Mouse (Mus musculus): ENCODE data around the gene Lman1l. TPM values are rescaled to one million over a fixed set of nuclear protein-coding genes. Genes with fewer than 3 reads are reported as not detected.

Lman1l gene
- polyA plus RNA-seq, 1 experiment from 2014 or later = not detected

DNA sequence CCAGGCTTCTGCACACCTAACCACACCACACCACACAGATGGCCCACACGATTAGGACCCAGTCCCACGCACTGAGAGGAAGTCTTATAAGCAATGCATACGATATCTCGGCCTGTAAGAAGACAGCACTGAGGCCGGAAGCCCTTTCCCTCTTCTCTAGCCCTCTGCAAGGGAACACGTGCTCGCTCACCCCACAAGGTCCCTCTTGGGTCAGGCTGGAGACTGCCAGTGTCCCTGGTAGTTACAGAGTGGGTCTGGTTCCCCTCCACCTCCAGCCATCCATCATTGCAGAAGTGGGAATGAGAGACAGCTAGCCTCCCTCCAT, 23.2 kb upstream of the Lman1l start:
- 58% methylated on average over 7 of the region's 7 CpGs for WGBS

DNA sequence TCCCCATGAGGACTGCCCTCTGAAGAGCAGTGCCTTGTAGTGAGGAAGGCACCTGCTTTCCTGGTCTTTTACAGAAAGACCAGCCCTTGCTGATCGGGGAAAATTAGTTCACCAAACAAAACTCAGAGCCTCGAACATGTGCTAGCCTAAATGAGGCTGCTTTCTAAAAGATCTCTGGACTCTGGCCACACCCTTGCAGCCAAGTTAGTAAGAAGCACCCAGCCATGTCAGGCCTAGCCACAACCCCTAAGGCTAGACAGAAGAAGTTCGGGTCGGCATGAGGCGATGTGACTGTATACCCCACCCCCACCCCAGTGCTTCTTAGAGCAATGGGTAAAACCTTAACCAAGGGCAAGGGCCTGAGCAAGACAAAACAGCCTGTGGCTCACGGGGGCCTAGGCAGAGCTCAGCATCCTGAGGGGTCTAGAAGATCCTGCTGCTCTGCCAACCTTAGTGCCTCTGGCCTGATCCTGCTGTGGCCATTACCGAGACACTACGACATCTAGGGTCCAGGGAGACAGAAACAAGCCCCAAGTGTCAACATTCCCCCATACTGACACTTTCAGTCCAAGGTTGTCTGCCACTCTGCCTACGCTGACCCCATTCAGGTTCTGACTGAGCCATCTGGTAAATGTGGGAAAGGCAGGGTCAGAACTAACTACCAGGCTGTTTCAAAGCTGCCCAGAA, 22.7 kb upstream of the Lman1l start:
- Histone ChIP-seq H3K27ac (replicated peaks) (peak overlapping the region; percentile 99), H3K4me3 (peak overlapping the region; percentile 99), H3K4me1 (peaks cover 79% of the 10 kb centered on the region), H3K27me3 (replicated peaks; ENCODE audit: low read depth, poor library complexity, severe bottlenecking) (0 out of 2 replicates have a peak, but pooled peaks cover 5% of the 10 kb centered on the region), H3K36me3 (replicated peaks) (peaks cover 21% of the 10 kb centered on the region), H3K9me3 (no peaks in the 10 kb centered on the region)
- 66% methylated on average over 9 of the region's 9 CpGs for WGBS
- DNase-seq (ENCODE audit: low spot score) = no peak

More for the DNA sequence above, 23.2 kb upstream of the Lman1l start:
- DNase-seq (ENCODE audit: low spot score) = no peak
- Histone ChIP-seq H3K4me1 (peaks cover 78% of the 10 kb centered on the region), H3K27ac (replicated peaks) (peak overlapping the region; percentile 99), H3K4me3 (peak overlapping the region; percentile 99), H3K27me3 (replicated peaks; ENCODE audit: low read depth, poor library complexity, severe bottlenecking) (0 out of 2 replicates have a peak, but pooled peaks cover 5% of the 10 kb centered on the region), H3K36me3 (replicated peaks) (peaks cover 21% of the 10 kb centered on the region), H3K9me3 (no peaks in the 10 kb centered on the region)

DNA sequence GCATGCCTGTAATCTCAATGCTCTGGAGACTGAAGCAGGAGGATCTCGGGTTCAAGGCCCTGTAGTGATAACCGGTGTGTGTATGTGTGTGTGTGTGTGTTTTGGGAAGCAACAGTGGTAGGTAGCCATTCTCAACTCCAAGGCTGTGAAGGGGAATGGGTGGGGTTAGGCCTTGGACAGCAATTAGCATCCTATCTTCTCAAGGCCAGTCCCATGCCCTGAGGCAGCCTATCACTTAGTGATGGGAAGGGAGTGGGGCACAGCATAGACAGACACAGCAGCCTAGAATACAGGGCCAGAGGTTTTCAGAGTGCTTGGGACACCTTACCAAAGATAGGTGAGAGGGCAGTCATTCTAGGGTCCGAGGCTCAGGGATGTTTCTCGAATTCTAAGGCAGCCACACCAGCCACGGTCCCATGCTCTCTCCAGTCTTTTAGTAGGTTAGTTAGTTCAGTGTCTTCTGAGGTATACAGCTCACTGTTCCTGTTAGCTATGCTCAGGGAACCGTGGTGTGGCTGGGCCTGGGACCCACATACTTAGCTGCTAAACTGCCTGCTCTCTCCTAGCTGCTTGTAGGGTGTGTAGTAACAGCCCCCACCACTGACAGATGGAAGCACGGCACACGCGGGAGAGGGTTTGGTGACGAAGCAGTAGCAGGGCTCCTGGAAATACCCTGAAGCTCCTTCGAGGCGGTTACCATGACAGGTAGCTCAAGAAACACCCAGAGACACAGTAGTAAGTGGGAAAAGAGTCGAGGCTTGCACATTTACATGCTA, 21.4 kb upstream of the Lman1l start:
- H3K4me1 ChIP-seq = peaks cover 87% of the 10 kb centered on the region
- peaks cover 28% of the 10 kb centered on the region for H3K36me3 ChIP-seq (replicated peaks)
- WGBS = 83% methylated on average over 13 of the region's 13 CpGs
- H3K4me3 ChIP-seq = no peak overlapping the region
- H3K9me3 ChIP-seq = no peaks in the 10 kb centered on the region
- no peak overlapping the region for H3K27ac ChIP-seq (replicated peaks)
- DNase-seq (ENCODE audit: low spot score) = no peak
- H3K27me3 ChIP-seq (replicated peaks; ENCODE audit: low read depth, poor library complexity, severe bottlenecking) = 0 out of 2 replicates have a peak, but pooled peaks cover under 1% of the 10 kb centered on the region

DNA sequence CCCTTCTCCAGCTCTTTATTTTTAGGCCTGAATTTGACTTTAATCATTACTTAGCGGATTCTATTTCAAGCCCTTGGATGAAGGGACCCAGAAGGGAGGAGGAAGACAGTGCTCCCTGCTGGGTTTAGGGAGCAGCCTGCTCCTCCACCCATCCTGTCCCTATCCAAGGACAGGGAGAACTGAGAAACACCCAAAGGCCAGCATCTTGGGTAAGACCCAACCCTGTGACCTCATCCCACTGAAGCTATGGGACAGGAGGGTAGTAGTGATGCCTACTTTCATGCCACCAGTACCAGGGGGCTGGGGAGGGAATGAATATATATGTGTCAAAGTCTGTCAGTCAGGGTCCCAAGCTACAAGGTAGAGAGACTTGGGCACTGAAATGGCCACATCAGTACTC, 20.4 kb upstream of the Lman1l start:
- Histone ChIP-seq H3K36me3 (replicated peaks) (peaks cover 32% of the 10 kb centered on the region), H3K9me3 (no peaks in the 10 kb centered on the region), H3K4me1 (peaks cover 86% of the 10 kb centered on the region), H3K27me3 (replicated peaks; ENCODE audit: low read depth, poor library complexity, severe bottlenecking) (no peaks in the 10 kb centered on the region), H3K27ac (replicated peaks) (no peak overlapping the region), H3K4me3 (peak overlapping the region; percentile 44; the same call in 1 of the 2 replicates)
- DNase-seq (ENCODE audit: low spot score) = no peak
- WGBS = 71% methylated on average over 1 of the region's 1 CpGs

DNA sequence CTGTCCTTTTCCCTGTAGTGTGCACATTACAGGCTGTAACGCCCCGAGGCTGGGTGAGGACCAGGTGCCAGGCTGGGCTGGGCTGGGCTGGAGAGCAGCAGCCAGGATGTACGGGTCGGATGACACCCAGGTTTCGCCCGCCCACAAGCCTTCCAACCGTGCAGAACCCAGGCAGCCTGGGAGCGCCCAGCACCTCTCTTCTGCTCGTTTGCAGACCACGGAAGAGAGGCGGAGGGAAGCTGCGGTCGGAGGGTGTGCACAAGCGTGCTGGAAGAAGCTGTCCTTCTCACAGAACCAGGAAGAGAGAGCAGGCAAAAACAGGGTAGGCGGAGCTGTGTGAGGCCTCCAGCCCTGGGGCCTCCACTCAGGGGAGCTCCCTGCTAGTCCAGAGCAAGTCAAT, 19.8 kb upstream of the Lman1l start:
- peak overlapping the region; percentile 83 for H3K27ac ChIP-seq (replicated peaks)
- peak; percentile 45 for DNase-seq (ENCODE audit: low spot score)
- peaks cover 33% of the 10 kb centered on the region for H3K36me3 ChIP-seq (replicated peaks)
- H3K9me3 ChIP-seq = no peaks in the 10 kb centered on the region
- peaks cover 81% of the 10 kb centered on the region for H3K4me1 ChIP-seq
- WGBS = 21% methylated on average over 15 of the region's 15 CpGs
- H3K27me3 ChIP-seq (replicated peaks; ENCODE audit: low read depth, poor library complexity, severe bottlenecking) = no peaks in the 10 kb centered on the region
- peak overlapping the region; percentile 44 for H3K4me3 ChIP-seq

DNA sequence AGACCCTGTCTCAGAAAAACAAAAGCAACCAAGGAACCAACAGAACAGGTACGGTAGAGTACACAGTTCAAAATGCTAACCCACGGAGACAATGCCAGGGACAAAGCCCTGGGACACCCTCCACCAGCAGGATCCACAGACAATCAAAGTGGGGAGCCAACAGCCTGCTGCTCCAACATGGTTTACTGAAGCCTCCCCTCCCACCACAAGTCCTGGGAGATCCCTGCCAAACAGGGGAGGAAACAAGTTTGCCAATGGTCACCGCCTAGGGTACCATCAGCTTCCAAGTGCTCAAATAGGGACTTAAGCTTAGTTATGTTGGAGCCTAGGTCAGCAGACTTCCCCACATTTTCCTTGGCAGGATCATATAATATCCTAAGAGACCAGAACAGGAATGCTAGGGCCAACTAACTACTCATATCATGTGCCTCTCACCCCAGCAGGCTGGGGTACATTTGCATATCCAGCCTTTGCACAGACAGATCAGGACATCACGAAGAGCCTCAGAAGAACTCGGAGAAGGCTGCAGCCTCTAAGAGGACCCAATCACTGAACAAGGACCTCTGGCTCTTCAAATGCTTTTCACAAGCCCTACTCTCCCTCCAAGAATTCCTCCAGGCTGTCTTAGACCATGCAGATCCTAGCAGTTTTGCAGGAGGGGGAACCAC, 19.2 kb upstream of the Lman1l start:
- H3K36me3 ChIP-seq (replicated peaks) = peaks cover 38% of the 10 kb centered on the region
- H3K27me3 ChIP-seq (replicated peaks; ENCODE audit: low read depth, poor library complexity, severe bottlenecking) = no peaks in the 10 kb centered on the region
- H3K27ac ChIP-seq (replicated peaks) = peak overlapping the region; percentile 83
- H3K9me3 ChIP-seq = no peaks in the 10 kb centered on the region
- DNase-seq (ENCODE audit: low spot score) = no peak
- WGBS = 67% methylated on average over 5 of the region's 5 CpGs
- H3K4me1 ChIP-seq = peaks cover 79% of the 10 kb centered on the region
- H3K4me3 ChIP-seq = peak overlapping the region; percentile 44

DNA sequence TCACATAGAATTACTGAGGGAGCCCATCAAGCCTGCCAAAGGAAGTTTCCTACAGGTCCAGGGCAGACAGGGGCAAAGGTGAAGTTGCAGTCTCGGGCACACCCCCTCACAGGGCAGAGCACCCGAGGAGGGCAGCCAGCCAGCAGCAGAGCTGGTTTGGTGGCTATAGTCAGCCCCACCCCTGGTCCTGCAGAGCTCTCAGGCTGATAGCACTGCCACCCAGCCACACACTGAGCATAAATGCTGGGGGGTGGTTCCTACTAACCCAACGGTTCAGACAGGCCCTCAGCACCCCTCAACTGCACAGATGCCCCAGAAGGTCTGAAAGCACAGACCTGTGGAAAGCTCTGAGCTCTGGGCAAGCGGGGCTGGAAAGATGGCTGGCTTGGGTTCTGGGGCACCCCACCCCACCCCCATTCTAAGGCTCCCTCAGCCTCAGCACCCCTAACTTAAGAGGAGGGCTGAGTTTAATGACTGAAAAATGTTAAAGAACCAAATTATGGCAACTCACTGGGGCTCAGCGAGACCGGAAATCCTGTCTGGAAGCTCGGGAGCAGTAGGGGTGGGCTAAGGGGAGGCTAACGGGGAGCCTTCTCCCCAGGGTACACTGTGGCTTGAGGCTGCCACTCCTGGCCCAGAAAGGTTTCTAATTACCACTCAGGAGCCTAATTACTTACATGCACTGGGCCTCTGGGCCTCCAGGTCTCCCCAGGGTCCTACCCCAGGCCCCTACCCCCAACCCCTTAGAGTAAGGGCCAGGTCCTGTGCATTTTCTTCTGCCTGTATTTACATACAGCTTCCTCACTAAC, 18.3 kb upstream of the Lman1l start:
- Histone ChIP-seq H3K27ac (replicated peaks) (peak overlapping the region; percentile 83), H3K9me3 (no peaks in the 10 kb centered on the region), H3K27me3 (replicated peaks; ENCODE audit: low read depth, poor library complexity, severe bottlenecking) (no peaks in the 10 kb centered on the region), H3K4me1 (peaks cover 76% of the 10 kb centered on the region), H3K36me3 (replicated peaks) (peaks cover 48% of the 10 kb centered on the region), H3K4me3 (peak overlapping the region; percentile 44)
- WGBS = 23% methylated on average over 8 of the region's 8 CpGs
- DNase-seq (ENCODE audit: low spot score) = no peak

DNA sequence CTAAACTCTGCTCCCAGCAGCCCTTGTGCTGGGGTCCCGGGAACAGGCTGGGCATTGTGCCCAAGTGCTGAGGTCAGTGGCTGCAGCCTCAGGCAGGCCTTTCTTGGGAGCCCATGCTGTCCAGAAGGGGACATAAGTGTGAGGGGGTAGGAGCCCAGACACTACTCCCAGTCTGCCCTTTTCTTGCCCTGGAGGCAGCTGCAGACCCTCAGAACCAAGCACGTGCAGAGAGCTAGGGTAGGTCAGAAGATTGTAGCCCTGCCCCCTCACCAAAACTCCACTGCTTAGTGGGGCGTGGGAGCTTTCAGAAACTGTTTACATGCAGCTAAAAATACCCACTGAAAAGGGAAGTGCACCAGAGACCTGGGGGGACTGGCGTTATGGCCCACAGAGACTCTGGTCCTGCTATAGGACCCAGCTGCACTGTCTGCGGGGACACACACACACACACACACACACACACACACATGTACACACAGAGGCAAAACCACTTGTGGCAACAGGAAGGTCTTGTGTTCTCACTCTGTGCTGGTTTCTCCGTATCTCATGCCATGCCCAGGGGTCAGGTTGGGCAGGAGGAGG, 17.3 kb upstream of the Lman1l start:
- H3K36me3 ChIP-seq (replicated peaks) = peaks cover 54% of the 10 kb centered on the region
- peak overlapping the region; percentile 44 for H3K4me3 ChIP-seq
- peaks cover 66% of the 10 kb centered on the region for H3K4me1 ChIP-seq
- H3K9me3 ChIP-seq = no peaks in the 10 kb centered on the region
- peak; percentile 43 for DNase-seq (ENCODE audit: low spot score)
- H3K27me3 ChIP-seq (replicated peaks; ENCODE audit: low read depth, poor library complexity, severe bottlenecking) = no peaks in the 10 kb centered on the region
- H3K27ac ChIP-seq (replicated peaks) = peak overlapping the region; percentile 83
- WGBS = 36% methylated on average over 6 of the region's 6 CpGs

DNA sequence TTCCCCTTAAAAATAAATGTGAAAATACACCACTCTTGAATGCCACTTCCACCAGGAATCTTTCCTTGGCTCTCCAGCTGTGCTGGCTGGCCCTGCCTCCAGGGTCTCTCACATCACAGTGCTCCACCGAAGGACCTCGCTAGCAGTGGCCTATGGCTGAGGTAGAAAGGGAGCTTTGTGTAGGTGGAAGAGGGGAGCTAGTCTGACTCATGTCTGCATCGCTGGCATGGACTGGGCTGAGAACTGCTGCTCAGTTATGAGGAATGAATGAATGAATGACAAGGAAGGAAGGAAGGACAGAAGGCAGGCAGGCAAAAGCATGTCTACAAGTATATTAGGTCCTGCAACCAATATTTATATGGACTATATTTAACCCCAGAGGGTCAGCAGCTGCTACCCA, 16.7 kb upstream of the Lman1l start:
- no peaks in the 10 kb centered on the region for H3K27me3 ChIP-seq (replicated peaks; ENCODE audit: low read depth, poor library complexity, severe bottlenecking)
- no peaks in the 10 kb centered on the region for H3K9me3 ChIP-seq
- H3K36me3 ChIP-seq (replicated peaks) = peaks cover 54% of the 10 kb centered on the region
- H3K27ac ChIP-seq (replicated peaks) = peak overlapping the region; percentile 83
- WGBS = 42% methylated on average over 3 of the region's 3 CpGs
- DNase-seq (ENCODE audit: low spot score) = no peak
- H3K4me3 ChIP-seq = peak overlapping the region; percentile 44; the same call in 1 of the 2 replicates
- peaks cover 60% of the 10 kb centered on the region for H3K4me1 ChIP-seq

DNA sequence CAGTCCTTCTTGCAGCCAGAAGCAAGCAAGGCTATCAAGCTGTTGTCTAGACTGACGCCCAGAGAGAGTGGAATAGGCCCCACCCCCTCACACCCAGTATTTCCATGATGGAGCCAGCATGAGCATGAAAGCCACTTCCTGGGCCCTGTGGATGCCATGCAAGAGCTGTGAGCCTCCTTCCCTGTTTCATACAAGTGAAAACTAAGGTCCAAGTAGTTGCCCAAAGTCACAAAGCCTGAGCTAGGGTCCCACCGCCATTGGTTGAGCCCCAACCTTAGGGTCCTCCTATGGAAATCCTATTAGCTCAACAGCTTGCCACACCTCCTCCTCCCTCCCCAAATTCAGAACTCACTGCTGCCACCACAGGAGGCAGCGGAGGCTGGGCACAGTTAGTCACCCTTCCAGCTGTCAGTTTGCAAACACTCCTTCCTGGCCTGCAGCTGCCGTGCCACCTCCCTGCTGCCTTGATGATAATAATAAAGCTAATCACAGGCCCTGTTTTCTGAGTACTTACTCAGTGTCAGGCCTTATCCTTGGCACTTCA, 13.0 kb upstream of the Lman1l start:
- H3K36me3 ChIP-seq (replicated peaks) = peaks cover 78% of the 10 kb centered on the region

DNA sequence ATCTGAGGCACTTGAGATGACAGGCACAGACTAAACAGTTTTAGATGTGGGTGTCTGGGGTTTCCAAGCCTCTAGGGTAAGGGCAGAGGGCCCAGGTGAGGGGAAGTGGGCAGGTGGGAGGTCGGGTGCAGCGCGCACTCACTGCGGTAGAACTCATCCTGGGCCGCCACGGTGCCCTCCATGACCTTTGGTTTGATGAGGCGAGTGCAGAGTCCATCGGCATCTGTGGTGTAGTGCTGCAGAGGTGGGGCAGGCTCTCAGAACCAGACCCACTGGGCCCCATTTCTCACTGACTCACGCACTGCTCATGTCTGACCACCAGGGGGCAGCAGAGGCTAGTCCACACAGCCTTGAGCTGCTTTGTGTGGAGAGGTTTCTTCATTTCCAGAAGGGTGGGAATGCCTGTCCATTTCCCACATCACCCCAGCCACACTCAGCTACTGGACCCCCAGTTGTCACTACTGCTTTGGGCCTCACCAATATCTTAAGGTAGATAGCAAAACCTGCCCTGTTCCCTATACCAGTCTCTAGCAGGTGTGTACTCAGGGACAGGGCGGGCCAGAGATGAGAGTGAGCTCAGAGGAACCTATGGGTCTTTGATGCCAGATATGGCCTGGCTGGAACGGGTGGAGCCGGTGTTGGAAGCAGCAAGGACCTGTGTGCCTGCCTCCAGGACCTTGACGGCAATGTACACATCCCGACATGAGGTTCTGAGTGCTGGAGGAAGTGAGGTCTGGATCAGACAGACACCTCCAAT, 8.7 kb upstream of the Lman1l start:
- H3K36me3 ChIP-seq (replicated peaks) = peaks cover 99% of the 10 kb centered on the region
- H3K9me3 ChIP-seq = no peaks in the 10 kb centered on the region
- H3K4me1 ChIP-seq = 0 out of 2 replicates have a peak, but pooled peaks cover 6% of the 10 kb centered on the region
- H3K27me3 ChIP-seq (replicated peaks; ENCODE audit: low read depth, poor library complexity, severe bottlenecking) = no peaks in the 10 kb centered on the region
- H3K27ac ChIP-seq (replicated peaks) = no peak overlapping the region
- peak; percentile 83 for DNase-seq (ENCODE audit: low spot score)
- H3K4me3 ChIP-seq = no peak overlapping the region
- WGBS = 66% methylated on average over 14 of the region's 14 CpGs

More for the DNA sequence above, 13.0 kb upstream of the Lman1l start:
- Histone ChIP-seq H3K4me1 (peaks cover 23% of the 10 kb centered on the region), H3K4me3 (no peak overlapping the region), H3K27ac (replicated peaks) (no peak overlapping the region), H3K27me3 (replicated peaks; ENCODE audit: low read depth, poor library complexity, severe bottlenecking) (no peaks in the 10 kb centered on the region), H3K9me3 (no peaks in the 10 kb centered on the region)
- DNase-seq (ENCODE audit: low spot score) = no peak
- 50% methylated on average over 4 of the region's 4 CpGs for WGBS

Measured in embryonic facial prominence, embryonic 10.5 days (tissue).